Mouse (Mus musculus) ovary, postnatal 14 days (tissue): Measurements from ENCODE around the gene Ak6.

Experiments used
- DNase-seq: peaks from one replicate; pipeline ENCODE4 v3.0.0; 2022; ENCODE audit warnings: low spot score

Ak6 gene

DNA sequence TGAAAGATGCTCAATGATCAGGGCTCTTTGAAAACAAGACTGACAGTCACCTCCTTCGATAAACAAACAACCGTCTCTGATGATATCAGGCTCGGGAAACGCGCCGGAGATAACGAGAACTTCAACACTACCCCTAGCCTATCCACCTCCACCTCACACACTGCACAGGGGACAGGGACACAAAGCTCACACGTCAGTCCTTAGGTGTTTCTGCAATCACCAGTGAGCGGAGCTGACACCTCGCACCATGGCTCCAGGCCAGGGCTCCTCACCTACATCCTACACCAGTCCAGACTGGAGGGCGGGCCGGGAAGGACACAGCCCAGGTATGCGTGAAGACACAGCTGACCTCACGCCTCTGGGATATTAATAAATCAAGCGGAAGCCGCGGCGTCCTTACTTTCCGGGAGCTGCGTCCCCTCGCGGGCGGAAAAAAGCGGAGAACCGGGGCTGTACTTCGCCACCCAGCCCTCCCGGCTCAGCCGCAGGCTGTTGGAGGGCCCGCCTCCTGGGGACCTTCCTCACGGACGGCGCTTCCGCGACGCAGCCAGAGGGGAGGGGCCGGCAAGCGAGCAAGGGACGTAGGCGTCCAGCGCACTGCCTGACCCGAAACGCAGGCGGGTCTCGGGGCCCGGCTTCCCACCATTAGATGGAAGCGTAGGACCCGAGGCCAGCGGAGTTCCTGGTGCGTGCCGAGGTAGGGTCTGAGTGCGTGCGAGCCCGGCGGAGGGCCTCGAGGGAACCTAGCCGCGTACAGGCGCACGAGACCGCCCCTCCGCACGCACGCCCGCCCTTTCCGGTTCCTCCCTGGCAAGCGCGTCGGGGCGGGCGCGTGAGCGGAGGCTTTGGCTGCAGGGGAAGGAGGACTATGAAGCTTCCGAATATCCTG, at the start of gene Ak6, which contains the start of gene Rad17:
Gene Ak6, plus strand, starts transcription at position 430 of the 889 bp plus-strand sequence.
Gene Rad17, minus strand, starts transcription at position 502 of the 889 bp plus-strand sequence.
- DNase-seq, result peak; percentile 93

DNA sequence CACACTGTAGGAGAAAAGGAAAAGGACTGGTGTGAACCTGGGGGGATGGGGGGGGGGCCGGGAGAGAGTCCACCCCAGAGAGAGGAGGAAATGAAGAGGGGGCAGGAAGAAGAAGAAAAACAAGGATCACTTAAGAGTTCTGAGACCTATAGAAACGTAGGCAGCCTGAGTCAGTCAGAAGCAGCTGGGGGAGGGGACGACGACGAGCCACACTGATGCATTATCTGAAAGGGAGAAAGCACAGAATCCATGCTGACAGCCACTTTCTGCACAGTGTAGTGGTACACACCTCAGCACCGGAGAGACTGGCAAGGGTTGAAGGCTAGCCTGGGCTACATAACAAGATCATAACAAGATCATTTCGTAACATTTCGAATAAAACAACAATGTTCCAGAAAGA, 49.7 kb upstream of the Ak6 start:
- DNase-seq, result no peak

DNA sequence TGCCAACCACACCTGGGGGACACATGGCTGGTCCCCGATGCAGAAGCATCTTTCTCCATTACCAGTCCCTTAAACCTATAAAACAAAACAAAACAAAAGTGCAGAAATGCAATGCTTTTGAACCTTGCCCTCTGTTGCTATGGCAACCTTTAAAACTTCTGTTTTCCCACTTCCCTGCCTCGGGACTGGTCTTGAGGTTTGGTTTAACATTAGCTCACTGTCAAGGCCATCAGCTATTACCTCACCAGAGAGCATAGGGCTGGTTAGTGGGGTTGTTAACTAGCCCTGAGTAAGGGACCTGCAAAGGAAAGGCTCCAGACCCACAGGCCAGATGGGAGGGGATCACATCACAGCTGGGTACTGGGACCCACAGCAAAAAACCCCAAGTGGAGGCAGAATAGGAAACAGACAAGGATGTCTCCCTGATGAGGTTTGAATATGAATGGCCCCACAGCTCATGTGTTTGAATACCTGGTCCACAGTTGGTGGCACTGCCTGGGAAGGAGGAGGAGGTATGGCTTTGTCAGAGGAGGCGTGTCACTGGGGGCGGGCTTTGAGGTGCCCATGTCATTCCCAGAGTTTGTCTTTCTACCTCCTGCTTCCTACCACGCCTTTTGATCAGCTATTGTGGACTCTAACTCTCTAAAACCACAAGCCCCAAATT, 48.4 kb upstream of the Ak6 start:
- no peak for DNase-seq

DNA sequence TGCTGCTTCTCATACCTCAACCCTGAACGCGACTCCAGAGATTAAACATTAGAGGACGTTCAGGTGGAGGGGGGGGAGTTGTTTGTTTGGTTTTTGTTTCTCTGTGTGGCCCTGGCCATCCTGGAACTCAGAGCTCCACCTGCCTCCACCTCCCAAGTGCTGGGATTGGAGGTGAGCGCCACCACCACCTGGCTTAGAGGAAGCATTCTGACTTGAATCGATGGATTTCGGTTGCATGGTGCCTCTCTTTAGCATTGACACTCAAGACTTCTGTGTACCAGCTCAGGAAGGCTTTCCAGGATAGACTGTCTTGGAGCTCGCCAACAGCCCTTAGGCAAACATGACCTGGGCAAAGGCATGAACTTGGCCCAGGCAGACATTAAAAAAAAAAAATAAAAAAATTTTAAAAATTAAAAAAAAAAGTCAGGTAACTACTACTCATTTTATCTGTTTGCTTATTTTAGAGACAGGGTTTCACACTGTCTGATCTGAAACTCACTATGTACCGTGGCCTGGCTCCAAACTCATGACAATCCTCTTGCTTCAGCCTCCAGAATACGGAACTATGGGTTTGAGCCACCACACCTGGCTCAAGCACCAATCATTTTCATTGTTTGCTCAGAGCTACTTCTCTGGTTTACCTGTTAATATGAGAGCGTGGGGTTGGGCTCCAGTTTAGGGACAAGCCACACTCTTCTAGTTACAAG, 47.6 kb upstream of the Ak6 start:
- no peak for DNase-seq

DNA sequence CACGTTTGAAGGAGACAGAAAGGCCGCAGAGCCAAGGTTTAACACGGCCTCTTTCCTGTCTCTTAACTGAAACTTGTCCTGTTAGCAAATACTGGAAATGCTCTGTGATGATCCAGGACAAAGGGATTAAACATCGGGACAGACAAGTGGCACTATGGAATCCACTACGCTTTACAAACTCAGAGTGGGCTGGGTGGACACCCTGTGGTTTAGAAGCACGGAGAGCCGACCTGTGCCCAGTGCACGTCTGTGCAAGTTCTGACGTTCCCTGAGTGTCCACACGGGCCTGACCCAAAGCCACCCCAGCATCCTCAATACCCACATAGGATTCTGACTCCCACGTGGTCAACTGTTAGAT, 47.1 kb upstream of the Ak6 start:
- no peak for DNase-seq

DNA sequence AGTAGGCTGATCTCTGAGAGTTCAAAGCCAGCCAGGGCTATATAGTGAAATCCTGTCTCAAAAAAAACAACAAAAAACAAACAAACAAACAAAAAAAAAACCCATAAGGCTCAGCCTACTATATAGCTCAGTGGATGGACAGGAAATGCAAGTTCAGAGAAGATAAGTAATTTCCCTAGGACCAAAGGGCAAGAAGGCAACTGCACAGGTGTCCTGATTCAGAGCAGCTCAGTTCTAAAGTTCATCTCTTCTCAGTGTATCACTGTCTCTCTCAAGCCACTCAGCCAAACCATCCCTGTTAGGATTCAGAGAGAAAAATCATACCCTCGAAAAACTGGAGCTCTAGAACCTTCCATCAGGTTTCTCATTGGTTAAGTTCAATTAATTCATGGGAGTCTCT, 44.9 kb upstream of the Ak6 start:
- DNase-seq, result no peak

DNA sequence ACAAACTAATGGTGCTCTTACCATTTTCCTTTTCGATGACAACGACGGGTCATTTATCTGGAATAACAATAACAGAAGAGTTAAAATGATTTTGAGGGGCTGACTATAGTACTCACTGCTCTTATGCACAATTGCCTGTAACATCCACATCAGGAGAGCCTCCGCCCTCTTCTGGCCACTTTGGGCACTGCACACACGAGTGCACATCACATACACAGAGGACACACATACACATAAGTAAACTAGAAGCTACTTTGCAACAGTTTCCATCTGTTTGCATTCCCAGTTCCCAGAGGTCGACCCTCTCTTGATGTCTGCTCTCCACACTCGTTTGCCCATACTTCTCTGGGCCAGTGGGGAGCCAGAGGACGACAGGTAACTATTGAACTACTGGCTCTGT, 43.0 kb upstream of the Ak6 start:
- no peak for DNase-seq

DNA sequence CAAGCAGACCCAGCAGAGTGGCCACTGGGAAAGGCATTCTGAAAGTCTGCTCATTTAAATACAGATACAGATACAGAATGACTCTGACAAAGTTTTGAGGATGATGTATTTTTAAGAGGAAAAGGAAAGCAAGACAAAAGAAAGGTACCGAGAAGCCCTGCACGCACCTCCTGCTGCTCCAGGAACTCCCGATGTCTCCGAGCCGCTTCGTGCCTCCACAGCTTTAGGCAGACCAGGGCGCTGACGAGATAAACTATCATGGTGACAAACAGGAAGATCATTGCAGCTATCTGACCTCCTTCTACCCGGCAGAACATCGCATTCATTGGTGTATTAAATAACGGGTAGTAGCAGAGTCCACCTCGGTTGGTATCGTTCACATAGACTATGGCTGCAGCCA, 39.5 kb upstream of the Ak6 start:
- DNase-seq, result no peak

DNA sequence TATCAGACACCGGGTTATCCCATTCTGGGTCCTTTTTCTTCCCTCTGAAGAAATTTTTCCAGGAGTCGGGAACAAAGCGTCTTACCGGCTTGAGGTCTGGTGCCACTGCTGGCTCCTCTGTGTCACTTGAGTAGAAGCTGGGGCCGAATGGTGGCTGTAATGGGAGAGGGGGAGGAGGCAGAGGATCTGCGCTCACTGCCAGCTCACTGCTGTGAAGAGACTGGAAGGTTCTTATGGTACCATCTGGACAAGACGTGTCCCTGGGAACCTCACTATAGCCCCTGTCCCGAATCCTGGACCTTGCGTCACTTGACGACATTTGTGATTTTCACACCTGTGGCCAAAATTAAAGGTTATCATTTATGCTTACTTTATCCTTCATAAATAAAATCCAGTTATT, 38.5 kb upstream of the Ak6 start:
- DNase-seq, result no peak

DNA sequence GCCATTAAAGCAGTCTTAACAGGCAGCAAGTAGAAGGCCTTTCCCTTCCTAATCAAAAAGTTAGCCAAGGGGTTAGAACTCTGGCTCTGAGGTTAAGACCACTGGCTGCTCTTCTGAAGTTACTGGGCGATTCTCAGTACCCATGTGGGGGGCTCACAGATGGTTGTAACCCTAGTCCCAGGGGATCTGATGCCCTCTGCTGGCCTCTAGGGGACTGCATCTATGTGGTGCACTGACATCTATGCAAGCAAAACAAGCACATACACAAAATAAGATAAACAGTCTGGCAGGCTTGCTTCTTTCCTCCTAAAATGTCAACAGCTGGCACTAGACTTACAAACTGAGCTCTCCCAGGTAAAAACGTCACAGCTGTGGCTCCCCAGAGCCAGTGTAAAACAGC, 37.9 kb upstream of the Ak6 start:
- DNase-seq, result no peak

DNA sequence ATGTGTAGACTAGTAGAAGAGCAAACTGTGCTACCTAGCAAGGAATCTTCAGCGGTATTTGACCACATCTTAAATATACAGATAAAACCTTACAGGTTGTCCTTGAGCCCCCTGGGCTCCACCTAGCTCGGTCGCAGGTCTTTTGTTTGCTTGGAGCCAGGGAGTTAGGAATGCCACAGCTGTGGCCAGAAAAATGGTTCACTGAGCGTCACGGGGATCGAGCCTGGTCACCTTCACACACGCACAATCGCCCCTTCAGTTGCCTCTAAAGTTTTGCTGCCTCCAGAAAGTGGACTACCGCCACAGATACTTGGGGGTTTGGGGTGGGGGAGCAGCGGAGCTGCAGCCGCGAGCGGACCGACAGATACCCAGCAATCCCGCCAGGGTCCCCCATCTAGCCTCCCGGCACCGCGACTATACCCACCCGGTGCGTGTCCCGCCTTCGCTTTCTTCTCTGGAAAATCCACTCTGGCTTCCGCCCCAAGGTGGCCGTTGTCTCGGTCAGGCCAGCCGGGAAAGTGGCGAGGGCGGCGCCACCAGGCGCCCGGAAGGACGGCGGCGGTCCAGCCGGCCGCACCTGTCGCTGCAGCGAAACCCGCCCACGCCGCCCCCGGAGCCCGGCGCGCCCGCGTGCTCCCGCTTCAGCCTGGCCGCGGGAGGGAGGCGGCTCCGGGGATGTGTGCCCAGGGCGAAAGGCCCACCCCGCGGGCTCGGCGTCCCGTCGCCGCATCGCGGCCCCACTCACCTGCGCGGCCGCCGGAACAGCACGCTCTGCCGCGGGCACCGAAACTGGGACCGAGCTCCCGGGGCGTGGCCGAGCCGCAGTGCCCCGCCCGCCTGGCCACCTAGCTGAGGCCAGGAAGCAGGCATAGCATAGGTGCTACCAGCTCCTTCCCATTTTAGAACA, 34.3 kb upstream of the Ak6 start, which contains the start of gene Marveld2:
Gene Marveld2, minus strand, starts transcription at position 791 of the 907 bp plus-strand sequence.
- peak; percentile 37 for DNase-seq

DNA sequence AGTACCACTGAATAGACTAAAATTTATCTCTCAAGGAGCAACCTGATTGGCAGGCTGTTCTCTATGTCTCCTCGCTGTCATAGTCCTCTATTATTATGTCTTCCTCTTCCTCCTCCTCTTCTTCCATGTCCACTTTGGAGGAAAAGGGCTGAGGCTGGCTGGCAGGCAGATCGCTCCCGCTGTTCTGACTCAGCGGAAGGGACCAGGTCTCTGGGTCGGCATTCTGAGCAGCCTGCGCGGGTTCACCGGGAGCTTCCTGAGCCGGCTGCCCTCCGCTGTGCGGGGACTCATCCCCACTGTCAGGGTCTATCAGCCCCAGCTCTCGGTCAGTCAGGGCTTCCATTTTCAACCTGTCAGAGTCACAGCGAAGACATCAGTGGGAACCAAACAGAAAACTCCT, 33.2 kb upstream of the Ak6 start:
- DNase-seq, result no peak

DNA sequence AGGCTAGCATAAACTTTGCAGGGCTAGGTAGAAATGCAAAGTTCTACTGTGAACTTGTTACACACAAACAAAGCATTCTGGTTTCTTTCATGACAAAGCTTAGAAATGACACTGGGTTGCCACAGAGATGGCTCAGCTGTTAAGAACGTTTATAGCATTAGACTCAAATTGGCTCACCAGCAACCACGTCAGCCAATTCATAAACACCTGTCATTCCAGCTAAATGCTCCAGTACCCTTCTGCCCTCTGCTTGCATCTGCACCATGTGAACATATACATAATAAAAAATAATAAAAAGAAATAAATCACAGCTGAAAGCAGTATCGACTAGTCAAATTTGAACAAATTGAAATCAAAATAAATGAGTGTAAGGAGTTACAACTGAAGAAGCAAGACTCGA, 28.5 kb upstream of the Ak6 start:
- DNase-seq, result no peak

DNA sequence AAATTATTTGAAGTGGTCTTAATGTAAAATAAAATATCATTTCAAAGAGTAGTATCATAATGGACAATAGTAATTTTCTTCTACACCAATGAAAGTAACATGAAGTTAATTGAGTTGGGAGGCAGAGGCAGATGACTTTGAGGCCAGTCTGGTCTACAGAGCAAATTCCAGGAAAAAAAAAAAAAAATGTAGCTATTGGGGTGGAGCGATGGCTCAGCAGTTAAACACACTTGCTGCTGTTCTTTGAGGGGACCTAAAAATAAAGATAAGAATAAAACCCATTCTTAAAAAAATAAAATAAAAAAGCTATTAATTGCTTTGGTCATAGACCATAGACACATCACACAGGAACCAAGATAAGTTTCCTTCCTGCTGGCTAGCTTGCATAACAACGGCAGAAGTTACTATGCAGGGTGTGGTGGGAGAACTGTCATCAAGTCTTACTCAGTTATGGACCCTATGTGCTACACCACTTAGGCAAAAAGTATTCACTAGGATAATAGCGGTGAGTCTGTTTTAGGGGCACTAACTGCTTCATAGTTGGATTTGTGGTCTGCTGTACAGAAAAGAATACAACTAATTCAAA, 16.6 kb upstream of the Ak6 start:
- DNase-seq, result no peak

DNA sequence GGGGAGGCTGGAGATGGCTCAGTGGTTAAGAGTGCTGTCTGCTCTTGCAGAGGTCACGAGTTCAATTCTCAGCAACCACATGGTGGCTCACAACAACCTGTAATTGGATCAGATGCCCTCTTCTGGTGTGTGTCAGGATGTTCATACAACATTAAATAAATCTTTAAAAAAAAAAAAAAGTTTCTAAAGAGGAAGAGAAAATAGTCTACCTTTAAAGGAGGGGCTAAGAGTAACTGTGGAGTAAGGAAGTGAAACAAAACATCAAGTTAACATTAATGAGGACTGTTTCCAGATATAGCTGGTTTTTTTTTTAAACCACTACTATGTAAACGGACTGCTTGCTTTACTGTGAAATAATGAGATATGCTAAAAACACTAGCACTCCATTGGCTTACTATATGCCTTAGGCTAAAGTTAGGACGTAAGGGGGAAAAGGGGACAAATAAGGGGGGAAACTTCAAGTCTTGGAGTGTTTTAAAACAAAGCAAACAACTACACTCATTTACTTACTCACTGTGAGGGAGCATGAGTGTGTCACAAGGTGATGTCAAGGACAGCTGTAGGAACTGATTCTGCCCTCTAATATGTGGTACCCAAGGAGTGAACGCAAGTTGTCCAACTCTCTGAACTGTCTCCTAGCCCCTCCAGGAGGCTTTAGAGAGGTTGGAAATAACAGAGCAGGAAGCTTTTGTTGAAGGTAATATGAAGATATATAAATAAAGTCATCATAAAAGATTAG, 8.1 kb upstream of the Ak6 start:
- no peak for DNase-seq

DNA sequence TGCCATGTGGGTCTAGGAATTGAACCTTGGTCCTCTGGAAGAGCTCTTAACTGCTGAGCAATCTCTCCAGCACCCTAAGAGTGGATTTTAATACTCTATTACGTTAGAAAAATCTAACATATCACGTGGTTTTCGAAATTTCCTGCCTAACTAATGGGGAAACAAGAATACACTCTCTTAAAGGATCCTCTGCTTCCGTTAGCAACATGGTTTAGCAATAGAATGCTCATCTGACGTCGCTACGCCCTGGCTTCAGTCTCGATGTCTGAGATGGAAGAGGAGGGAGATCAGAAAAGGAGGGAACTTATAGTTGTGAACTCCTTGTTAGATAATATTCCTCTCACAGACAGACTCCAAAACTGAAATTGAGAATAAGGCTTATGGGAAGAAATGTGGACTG, 2.6 kb upstream of the Ak6 start:
- no peak for DNase-seq

DNA sequence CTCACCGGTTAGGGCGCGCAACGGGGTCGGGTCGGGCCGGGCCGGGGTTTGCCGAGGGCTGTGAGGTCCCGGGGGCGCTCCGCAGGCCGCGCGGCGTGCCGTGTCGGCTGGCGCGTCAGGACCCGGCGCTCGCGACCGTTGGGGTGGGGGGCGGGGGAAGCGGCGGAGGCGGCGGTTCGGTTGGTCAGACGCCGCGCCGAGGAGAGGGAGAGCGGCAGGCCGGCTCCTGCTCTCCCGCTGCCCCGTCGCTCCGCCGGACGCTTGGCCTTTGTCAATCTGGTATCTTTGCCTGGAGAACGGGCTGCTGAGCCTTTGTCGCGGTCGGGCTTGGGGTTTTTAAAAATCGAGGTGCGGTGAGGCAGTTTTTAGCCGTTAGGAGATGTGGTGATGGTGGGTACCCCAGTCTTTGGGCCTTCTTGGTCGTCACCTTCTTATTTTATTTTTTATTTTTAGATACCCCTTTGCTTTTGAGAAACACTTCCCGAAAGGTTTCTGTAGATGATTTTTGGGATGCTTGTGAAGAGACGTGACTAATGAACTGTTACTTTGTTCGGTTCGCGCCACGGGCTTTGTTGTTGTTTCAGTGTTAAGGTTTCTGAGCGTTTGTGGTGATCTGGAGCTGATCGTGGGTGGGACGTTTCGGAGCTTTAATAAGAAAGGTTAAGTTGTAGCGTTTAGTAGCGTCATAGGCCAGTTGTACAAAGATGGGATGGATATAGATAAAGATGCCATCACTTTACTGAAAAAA, 834 bp downstream of the Ak6 start, which contains the start of gene Taf9:
Gene Taf9, plus strand, starts transcription at position 141 of the 748 bp plus-strand sequence.
- DNase-seq, result no peak

DNA sequence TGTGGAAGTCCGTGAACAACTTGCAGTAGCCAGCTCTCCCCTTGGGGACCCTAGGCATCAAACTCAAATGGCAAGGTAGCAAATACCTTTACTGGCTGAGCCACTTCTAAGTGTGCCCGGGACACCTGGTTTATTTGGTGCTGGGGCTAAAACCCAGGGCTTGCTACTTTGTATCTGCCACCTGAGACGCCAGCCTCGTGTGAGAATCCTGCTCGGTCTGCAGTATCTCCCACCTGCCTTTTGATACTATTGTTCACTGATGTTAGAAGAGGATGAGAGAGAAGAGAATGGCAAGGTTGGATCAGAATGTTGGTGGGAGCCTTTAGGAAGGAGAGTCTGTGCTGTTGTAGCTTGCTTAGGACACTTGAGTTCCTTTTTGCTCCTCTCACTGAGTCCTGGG, 7.3 kb downstream of the Ak6 start:
- no peak for DNase-seq

DNA sequence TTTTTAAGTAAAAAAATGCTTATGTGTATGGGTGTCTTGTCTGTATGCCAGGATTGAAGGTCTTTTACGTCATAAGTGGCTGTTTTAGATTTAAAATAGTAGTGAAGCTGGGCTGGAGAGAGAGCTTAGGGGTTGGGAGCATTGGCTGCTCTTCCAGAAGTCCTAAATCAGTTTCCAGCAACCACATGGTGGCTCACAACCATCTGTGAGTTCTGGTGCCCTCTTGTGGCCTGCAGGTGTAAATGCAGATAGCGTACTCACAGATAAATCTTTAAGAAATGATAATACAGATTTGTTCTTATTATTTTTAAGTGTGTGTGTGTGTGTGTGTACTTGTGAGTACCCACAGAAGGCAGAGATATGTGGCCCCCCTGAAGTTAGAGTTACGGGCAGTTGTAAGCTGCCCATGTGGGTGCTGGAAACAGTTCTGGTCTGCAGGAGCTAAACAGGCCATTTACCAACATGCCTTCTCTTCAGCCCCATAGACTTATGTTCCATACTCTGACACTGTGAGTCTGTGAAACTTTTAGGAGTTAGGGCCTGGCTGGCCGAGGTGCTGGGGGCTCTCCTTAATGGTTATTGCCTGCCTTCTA, 9.2 kb downstream of the Ak6 start:
- DNase-seq, result peak; percentile 45
